Mouse (Mus musculus): ENCODE results near the gene Pum3.

DNA sequence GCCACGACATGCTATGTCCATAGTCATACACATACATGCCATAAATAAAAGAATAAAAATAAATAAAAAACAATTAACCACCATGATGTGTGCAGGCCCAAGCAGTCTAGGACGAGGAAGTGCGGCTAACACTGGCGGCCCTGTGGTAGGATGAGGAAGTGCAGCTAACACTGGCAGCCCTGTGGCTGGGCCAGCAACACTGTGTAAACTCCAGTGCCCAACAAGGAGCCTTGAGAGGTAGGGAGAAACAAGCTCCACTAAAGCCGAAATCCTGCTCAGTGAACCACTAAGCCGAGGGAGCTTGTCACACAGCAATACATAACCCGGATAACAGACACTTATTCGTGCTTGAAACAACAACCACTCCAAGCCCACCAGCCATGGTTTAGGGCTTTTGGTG, 34.1 kb downstream of the Pum3 start:
- TF ChIP-seq CTCF (conservative IDR thresholded peaks at IDR 0.05; ENCODE audit: low read length) (peak; percentile 28), POU5F1 (IDR thresholded peaks at IDR 0.05; ENCODE audit: borderline replicate concordance, low read length) (no peak)

All from E14TG2a.4 (cell line).